10 mouse cellular contexts compared by ENCODE assay signal in the genomic region with DNA sequence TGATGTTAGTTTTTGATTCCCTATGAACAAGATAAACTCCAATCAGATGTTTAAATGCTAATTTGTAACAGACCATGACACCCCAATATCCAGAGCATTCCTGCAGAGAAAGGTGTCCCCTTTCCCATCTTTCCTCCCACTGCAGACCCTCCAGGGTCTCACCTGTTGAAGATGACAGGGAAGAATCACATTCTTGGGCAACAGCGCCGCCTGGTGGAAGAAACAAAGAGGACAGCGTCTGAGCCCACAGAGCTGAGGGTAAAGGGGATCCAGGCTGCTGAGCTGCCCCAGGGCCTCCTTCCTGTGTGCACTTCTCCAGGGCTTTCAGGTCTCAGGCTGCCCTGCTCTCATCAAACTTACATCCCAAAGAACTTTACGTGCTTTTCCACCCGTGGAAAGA. TPM values are rescaled to one million over a fixed set of nuclear protein-coding genes. Genes with fewer than 3 reads are reported as not detected.
DNase-seq lines count a peak whose midpoint lies in the region; TF ChIP-seq lines count a peak whose summit lies in the region.
"Had no signal": no experiment of that assay in that cellular context is flagged by ENCODE, and none has a peak within 500 bp of the region (broad histone marks: within the 10 kb centered on the region; RNA-seq: fewer than 3 reads in every experiment).

No protein-coding gene starts in this region.

- H3K4me3 ChIP-seq in cerebellum, adult 2 months (replicated peaks; ENCODE audit: insufficient read depth, low read depth, low read length): no peak overlapping the region
- H3K4me3 ChIP-seq in limb, embryonic 10.5 days: no peak overlapping the region
- H3K4me3 ChIP-seq: erythroblast, embryonic 14.5 days; limb, embryonic 15.5 days had no signal

- peak in 1 of 2 experiments; percentile 32 for DNase-seq in cerebellum, adult 2 months
- no peak for DNase-seq in cerebellum, adult 9-11 months
- DNase-seq in layer of hippocampus, adult 11-12 months (ENCODE audit: low spot score): peak; percentile 23
- DNase-seq in layer of hippocampus, adult 18-20 months (ENCODE audit: low spot score in 2 of 2): no peak
- DNase-seq in ES-CJ7 (ENCODE audit: low read depth, low spot score): peak; percentile 74
- peak; percentile 71 for DNase-seq in limb, embryonic 10.5 days (ENCODE audit: low spot score)
- peak; percentile 64 to 71 for DNase-seq in thymus, postnatal 36 days
- no peak for DNase-seq in frontal cortex, postnatal 36 days (ENCODE audit: low spot score in 2 of 2)

- no peaks in the 10 kb centered on the region for H3K36me3 ChIP-seq in limb, embryonic 10.5 days
- H3K36me3 ChIP-seq: limb, embryonic 15.5 days had no signal

- no peaks in the 10 kb centered on the region for H3K9me3 ChIP-seq in limb, embryonic 10.5 days (replicated peaks)
- H3K9me3 ChIP-seq: limb, embryonic 15.5 days had no signal

- TF ChIP-seq CTCF in cerebellum, adult 2 months (IDR thresholded peaks at IDR 0.05; ENCODE audit: borderline replicate concordance, insufficient read depth, low read depth, low read length): peak; percentile 56

- TF ChIP-seq POLR2A in cerebellum, adult 2 months (IDR thresholded peaks at IDR 0.05; ENCODE audit: borderline replicate concordance, insufficient read depth, low read length): no peak

- no peak overlapping the region for H3K27ac ChIP-seq in cerebellum, adult 2 months (ENCODE audit: insufficient read depth, low read length)
- H3K27ac ChIP-seq in limb, embryonic 10.5 days: no peak overlapping the region
- H3K27ac ChIP-seq: limb, embryonic 15.5 days had no signal

- 7% methylated on average over 5 of the region's 5 CpGs for WGBS in cerebellum, adult 2 months
- 6% methylated on average over 5 of the region's 5 CpGs for WGBS in limb, embryonic 10.5 days

- peaks cover 3% of the 10 kb centered on the region for H3K27me3 ChIP-seq in cerebellum, adult 2 months (ENCODE audit: control insufficient read depth, insufficient read depth, low read length)
- peaks cover 46% of the 10 kb centered on the region for H3K27me3 ChIP-seq in limb, embryonic 10.5 days (ENCODE audit: low read depth, poor library complexity, severe bottlenecking)

- H3K4me1 ChIP-seq in cerebellum, adult 2 months (ENCODE audit: control insufficient read depth, insufficient read depth, low read length): 0 out of 2 replicates have a peak, but pooled peaks cover 2% of the 10 kb centered on the region
- peaks cover 14% of the 10 kb centered on the region for H3K4me1 ChIP-seq in limb, embryonic 10.5 days

RNA-seq across cellular contexts. Expression of a gene that starts 3.3 kb away (rescaled TPM):
- polyA plus RNA-seq in cerebellum, adult 2 months (2012; rRNA removed): 61.9 and 77.5 TPM in 2 replicates
- total RNA-seq in layer of hippocampus, adult 18-20 months (2021): 10 to 100 TPM; 25.5 to 26.9 TPM
- 2.9 and 4.7 TPM in 2 replicates for polyA plus RNA-seq in limb, embryonic 10.5 days (2016; fragmentation: Nextera tagmentation; extraction: Ambion mirVana)

RNA-seq across cellular contexts. Expression of a gene that starts 21.1 kb away (rescaled TPM):
- 66.4 and 74.6 TPM in 2 replicates for polyA plus RNA-seq in cerebellum, adult 2 months (2012; rRNA removed)
- 10 to 100 TPM; 39.0 to 40.8 TPM for total RNA-seq in layer of hippocampus, adult 18-20 months (2021)
- 11.8 and 15.0 TPM in 2 replicates for polyA plus RNA-seq in limb, embryonic 10.5 days (2016; fragmentation: Nextera tagmentation; extraction: Ambion mirVana)

RNA-seq across cellular contexts. Expression of a gene that starts 24.4 kb away (rescaled TPM):
- 82.9 and 89.8 TPM in 2 replicates for polyA plus RNA-seq in cerebellum, adult 2 months (2012; rRNA removed)
- total RNA-seq in layer of hippocampus, adult 18-20 months (2021): 10 to 100 TPM; 59.7 to 63.9 TPM
- 25.9 and 33.7 TPM in 2 replicates for polyA plus RNA-seq in limb, embryonic 10.5 days (2016; fragmentation: Nextera tagmentation; extraction: Ambion mirVana)

RNA-seq across cellular contexts. Expression of a gene that starts 28.1 kb away (rescaled TPM):
- 120 and 123 TPM in 2 replicates for polyA plus RNA-seq in cerebellum, adult 2 months (2012; rRNA removed)
- 100 to 1,000 TPM in 1 of 2 experiments, 10 to 100 TPM in 1; 90.7 to 105 TPM for total RNA-seq in layer of hippocampus, adult 18-20 months (2021)
- 196 TPM in 2 replicates for polyA plus RNA-seq in limb, embryonic 10.5 days (2016; fragmentation: Nextera tagmentation; extraction: Ambion mirVana)

RNA-seq across cellular contexts. Expression of a gene that starts 28.2 kb away (rescaled TPM):
- 78.0 and 83.2 TPM in 2 replicates for polyA plus RNA-seq in cerebellum, adult 2 months (2012; rRNA removed)
- total RNA-seq in layer of hippocampus, adult 18-20 months (2021): 10 to 100 TPM; 77.1 to 85.8 TPM
- polyA plus RNA-seq in limb, embryonic 10.5 days (2016; fragmentation: Nextera tagmentation; extraction: Ambion mirVana): 49.9 and 51.0 TPM in 2 replicates

Comparison
In these comparisons a context has a peak if more than half of its experiments do, and no peak if none do; other contexts are left out.
1. DNase-seq: peak in layer of hippocampus, adult 11-12 months (single experiment), ES-CJ7 (single experiment), limb, embryonic 10.5 days (single experiment) and thymus, postnatal 36 days (2 of 2); none in cerebellum, adult 9-11 months (single experiment), layer of hippocampus, adult 18-20 months (0 of 2) and frontal cortex, postnatal 36 days (0 of 2).
2. RNA of a gene that starts 3.3 kb away (polyA plus RNA-seq): 61.9 to 77.5 TPM in cerebellum, adult 2 months; 2.9 to 4.7 TPM in limb, embryonic 10.5 days; every median in the first group is over 10 times any median in the second.